Mouse (Mus musculus) hindbrain, embryonic 10.5 days (tissue): Measurements from ENCODE around the gene Fjx1. TPM values are rescaled to one million over a fixed set of nuclear protein-coding genes. Genes with fewer than 3 reads are reported as not detected.
A peak's percentile ranks its signal among the peaks of the same experiment; 100 is the strongest.

Experiments
- DNase-seq: peaks from one replicate; pipeline ENCODE4 v3.0.0-alpha.2; 2017; ENCODE audit warnings: low spot score
- H3K27ac ChIP-seq: fragments of 300-500 bp; sonication (generic); 2 replicates; pipeline ENCODE4 v1.5.1; 2016; ENCODE audit warnings: mild to moderate bottlenecking, moderate library complexity
- H3K27me3 ChIP-seq: fragments of 300-500 bp; sonication (generic); 2 replicates; pipeline ENCODE4 v1.6.1; 2016; ENCODE audit warnings: mild to moderate bottlenecking; ENCODE audit not compliant: poor library complexity, insufficient read depth, severe bottlenecking
- H3K36me3 ChIP-seq: fragments of 300-500 bp; sonication (generic); 2 replicates; pipeline ENCODE4 v1.6.1; 2016; ENCODE audit warnings: mild to moderate bottlenecking, moderate library complexity
- H3K4me1 ChIP-seq: fragments of 300-500 bp; sonication (generic); replicated peaks from 2 replicates; pipeline ENCODE4 v1.6.1; 2016; ENCODE audit warnings: mild to moderate bottlenecking
- H3K4me3 ChIP-seq: fragments of 300-500 bp; sonication (generic); 2 replicates; pipeline ENCODE4 v1.5.1; 2016; ENCODE audit warnings: mild to moderate bottlenecking, moderate library complexity
- H3K9me3 ChIP-seq: fragments of 300-500 bp; sonication (generic); 2 replicates; pipeline ENCODE4 v1.6.1; 2016; ENCODE audit warnings: mild to moderate bottlenecking, moderate library complexity
- WGBS: fragments of 180-500 bp; shearing (Covaris S2); methylation state at CpG from one replicate; pipeline ENCODE4 v1.1.7; 2016; 5-methylcytosine and 5-hydroxymethylcytosine counted together
- polyA plus RNA-seq: library from polyadenylated mRNA; unstranded; fragments of >200 nt; fragmentation: Nextera tagmentation; extraction: Ambion mirVana; gene quantifications from 2 replicates; pipeline ENCODE4 v1.2.1, GENCODE M21; 2016

Gene Fjx1
- polyA plus RNA-seq, 1 experiment from 2014 or later: 25.0 TPM

DNA sequence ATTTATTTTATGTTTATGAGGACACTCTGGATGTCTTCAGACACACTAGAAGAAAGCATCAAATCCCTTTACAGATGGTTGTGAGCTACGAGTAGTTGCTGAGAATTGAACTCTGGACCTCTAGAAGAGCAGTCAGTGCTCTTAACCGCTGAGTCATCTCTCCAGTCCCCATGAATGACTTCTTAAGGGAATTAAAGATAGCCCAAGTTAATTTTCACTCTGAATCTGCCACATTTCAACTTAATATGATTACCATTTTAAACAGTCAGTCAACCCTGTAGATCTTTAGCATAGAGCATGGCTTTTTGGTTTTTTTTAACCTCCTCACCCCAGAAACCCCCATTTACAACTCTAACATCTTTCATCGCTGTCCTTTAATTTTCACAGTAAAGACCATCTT, 42.6 kb downstream of the Fjx1 start:
- H3K4me3 ChIP-seq: no peak overlapping the region
- no peak overlapping the region for H3K27ac ChIP-seq
- H3K9me3 ChIP-seq: no peaks in the 10 kb centered on the region
- no peaks in the 10 kb centered on the region for H3K36me3 ChIP-seq
- no peaks in the 10 kb centered on the region for H3K27me3 ChIP-seq
- WGBS: 89% methylated on average over 3 of the region's 3 CpGs
- peaks cover 10% of the 10 kb centered on the region for H3K4me1 ChIP-seq
- DNase-seq: no peak

DNA sequence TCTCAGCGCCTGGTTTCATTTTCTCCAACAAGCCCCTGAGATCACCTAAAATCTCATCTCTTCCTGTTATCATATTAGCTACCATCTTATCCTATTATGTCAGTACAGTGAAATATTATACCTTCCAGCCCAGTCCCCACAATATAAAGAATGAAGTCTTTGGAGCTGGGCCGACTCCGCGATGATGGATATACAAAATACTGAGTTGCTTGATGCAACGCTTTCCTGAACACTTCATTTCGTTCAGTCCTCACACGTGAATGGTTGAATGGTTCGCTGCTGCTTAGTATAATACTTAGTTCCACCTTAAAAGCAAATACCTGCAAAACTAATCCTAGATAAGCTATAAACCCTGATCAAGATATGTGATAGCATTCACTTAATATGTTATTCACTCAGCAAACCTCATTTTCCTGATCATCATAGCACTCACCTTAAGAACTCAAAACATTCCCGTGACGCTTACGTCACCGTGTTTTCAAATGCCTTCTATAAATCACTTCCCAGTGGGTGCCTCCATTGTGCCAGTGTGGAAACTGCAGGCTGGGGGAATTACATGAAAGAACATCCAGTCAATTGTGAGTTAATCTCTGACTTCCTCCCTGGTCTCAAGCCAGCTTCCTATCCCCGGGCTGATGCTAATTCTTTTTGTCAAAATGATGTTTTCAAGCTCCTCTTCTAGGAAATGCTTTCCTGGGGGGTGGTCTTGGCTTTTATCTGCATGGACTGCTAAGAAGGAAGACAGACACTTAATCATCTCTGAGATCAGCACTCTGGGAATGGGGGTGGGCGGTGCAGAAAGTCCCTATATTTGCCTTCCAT, 44.7 kb downstream of the Fjx1 start, which contains the start of gene Trim44:
TSS of gene Trim44 (minus strand) at position 466 of the 822 bp plus-strand sequence.
- no peaks in the 10 kb centered on the region for H3K36me3 ChIP-seq
- WGBS: 52% methylated on average over 14 of the region's 14 CpGs
- H3K27me3 ChIP-seq: no peaks in the 10 kb centered on the region
- H3K9me3 ChIP-seq: no peaks in the 10 kb centered on the region
- peaks cover 10% of the 10 kb centered on the region for H3K4me1 ChIP-seq
- DNase-seq: no peak
- H3K4me3 ChIP-seq: no peak within 1 kb of the TSS
- H3K27ac ChIP-seq: no peak within 1 kb of the TSS

DNA sequence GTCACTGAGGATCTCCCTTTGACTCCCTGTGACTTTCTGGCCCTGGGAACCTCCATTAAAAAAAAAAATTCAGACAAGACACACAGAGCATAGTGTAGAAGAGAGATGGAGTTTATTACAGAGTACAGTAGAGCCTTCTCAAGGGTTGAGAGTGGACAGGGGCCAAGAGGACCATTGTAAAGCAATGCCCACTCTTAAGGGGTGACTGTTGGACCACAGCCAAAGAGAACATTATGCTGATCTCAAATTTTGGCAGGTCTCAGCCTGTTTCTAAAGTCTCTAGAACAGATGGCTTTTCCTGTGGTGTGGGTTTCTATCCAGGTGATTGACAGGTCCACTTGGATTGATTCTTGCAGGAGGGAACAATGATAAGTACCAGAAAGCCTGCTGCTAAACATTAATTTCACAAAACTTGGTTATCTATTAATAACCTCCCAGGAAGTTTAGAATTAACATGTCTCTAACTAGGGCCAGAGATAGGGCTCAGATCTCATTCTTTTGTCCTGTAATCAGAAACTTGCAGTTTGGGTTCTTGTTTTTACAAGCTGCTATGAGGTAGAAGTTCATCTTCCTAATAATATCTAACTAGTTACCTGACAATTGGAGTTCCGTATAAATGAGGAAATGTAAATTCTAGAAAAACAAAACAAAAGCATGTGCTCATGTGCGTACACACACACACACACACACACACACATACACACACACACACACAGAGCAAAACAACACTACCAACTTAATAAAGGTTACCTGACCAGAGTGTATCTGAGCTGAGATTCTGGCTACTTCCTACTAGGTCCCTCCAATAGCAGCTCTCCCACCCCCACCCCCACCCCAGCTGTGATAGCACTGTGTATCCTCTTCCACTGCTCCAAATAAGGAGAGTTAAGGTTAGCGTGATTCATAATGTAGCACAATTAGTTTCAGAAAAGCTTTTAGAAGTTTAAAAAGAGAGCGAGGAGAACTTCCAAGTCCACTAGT, 45.7 kb downstream of the Fjx1 start:
- 80% methylated on average over 4 of the region's 4 CpGs for WGBS
- H3K36me3 ChIP-seq: no peaks in the 10 kb centered on the region
- H3K9me3 ChIP-seq: no peaks in the 10 kb centered on the region
- H3K4me3 ChIP-seq: no peak overlapping the region
- DNase-seq: no peak
- no peak overlapping the region for H3K27ac ChIP-seq
- peaks cover 10% of the 10 kb centered on the region for H3K4me1 ChIP-seq
- H3K27me3 ChIP-seq: no peaks in the 10 kb centered on the region

DNA sequence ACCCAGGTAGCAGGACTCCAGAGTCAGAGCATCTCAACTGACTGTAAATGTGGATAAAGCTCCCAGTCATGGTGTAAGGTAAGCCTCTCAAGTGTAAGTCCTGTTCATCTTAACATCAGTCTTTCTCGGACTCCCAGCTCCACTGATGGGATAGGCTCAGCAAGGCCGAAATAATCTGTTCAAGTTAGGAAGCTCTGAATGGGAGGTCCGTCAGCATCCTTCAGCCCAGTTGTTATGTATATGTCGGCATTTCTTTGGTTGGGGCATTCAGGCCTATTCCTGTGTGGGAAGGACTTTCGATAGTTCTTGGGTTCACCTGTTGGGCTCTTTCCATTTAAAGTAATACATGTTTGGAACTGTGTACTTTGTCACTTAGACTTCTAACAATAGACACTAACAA, 48.3 kb downstream of the Fjx1 start:
- no peaks in the 10 kb centered on the region for H3K9me3 ChIP-seq
- no peak overlapping the region for H3K27ac ChIP-seq
- 78% methylated on average over 5 of the region's 5 CpGs for WGBS
- H3K36me3 ChIP-seq: peaks cover 9% of the 10 kb centered on the region; the same call in 1 of the 2 replicates
- peaks cover 37% of the 10 kb centered on the region for H3K4me1 ChIP-seq
- H3K27me3 ChIP-seq: no peaks in the 10 kb centered on the region
- DNase-seq: no peak
- H3K4me3 ChIP-seq: no peak overlapping the region

DNA sequence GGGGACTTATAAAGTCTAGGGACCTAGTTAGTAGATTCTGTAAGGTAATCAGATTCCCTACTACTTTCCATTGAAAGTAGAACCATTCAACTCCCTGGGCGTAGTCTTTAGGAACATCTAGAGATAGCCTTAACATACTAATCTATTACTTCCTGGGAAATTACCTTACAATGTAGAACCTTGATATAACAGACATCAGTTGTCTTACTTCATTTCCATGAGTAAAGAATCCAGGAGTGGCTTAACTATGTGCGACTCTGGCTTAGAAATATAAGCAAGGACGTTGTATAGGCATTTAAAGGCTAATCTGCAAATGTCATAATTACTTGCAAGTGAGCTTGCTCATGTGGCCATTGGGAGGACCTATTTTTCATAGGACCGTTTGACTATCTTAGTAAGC, 49.0 kb downstream of the Fjx1 start:
- Histone ChIP-seq H3K27me3 (no peaks in the 10 kb centered on the region), H3K36me3 (peaks cover 9% of the 10 kb centered on the region; the same call in 1 of the 2 replicates), H3K9me3 (no peaks in the 10 kb centered on the region), H3K4me3 (no peak overlapping the region), H3K4me1 (peaks cover 37% of the 10 kb centered on the region), H3K27ac (no peak overlapping the region)
- WGBS: 89% methylated on average over 4 of the region's 4 CpGs
- no peak for DNase-seq

GRCm38 (mm10) chr2:102401352-102401692, 51.0 kb downstream of the Fjx1 start:
- Histone ChIP-seq H3K27ac (peak overlapping the region; percentile 96), H3K27me3 (no peaks in the 10 kb centered on the region), H3K4me1 (peaks cover 26% of the 10 kb centered on the region), H3K4me3 (peak overlapping the region; percentile 71), H3K36me3 (peaks cover 9% of the 10 kb centered on the region; the same call in 1 of the 2 replicates), H3K9me3 (no peaks in the 10 kb centered on the region)
- no peak for DNase-seq
- WGBS: 27% methylated on average over 6 of the region's 6 CpGs

GRCm38 (mm10) chr2:102400605-102401351, 51.5 kb downstream of the Fjx1 start:
- Histone ChIP-seq H3K4me1 (peaks cover 26% of the 10 kb centered on the region), H3K36me3 (peaks cover 9% of the 10 kb centered on the region; the same call in 1 of the 2 replicates), H3K27ac (peak overlapping the region; percentile 96), H3K4me3 (peak overlapping the region; percentile 71), H3K9me3 (no peaks in the 10 kb centered on the region), H3K27me3 (no peaks in the 10 kb centered on the region)
- peak; percentile 79 for DNase-seq
- WGBS: under 1% methylated on average over 84 of the region's 94 CpGs

- no peaks in the 10 kb centered on the region for H3K27me3 ChIP-seq
- peak overlapping the region; percentile 96 for H3K27ac ChIP-seq
- 38% methylated on average over 48 of the region's 48 CpGs for WGBS
- peaks cover 9% of the 10 kb centered on the region; the same call in 1 of the 2 replicates for H3K36me3 ChIP-seq
- H3K4me1 ChIP-seq: peaks cover 26% of the 10 kb centered on the region
- no peak for DNase-seq
- no peaks in the 10 kb centered on the region for H3K9me3 ChIP-seq
- H3K4me3 ChIP-seq: peak overlapping the region; percentile 71
Measured at GRCm38 (mm10) chr2:102399864-102400604, 52.3 kb downstream of the Fjx1 start.

Other genes with a start within 250 kb of the Fjx1 start
- gene Trim44, start 44.7 kb downstream of the Fjx1 start, polyA plus RNA-seq: 23.7 and 25.3 TPM in 2 replicates
- gene Pamr1, start 97.5 kb upstream of the Fjx1 start, polyA plus RNA-seq: 0.51 and 0.68 TPM in 2 replicates
- 5.9 and 10.9 TPM in 2 replicates for gene Slc1a2, start 206.2 kb upstream of the Fjx1 start, polyA plus RNA-seq